In genomic region chr11:44610971-44611781, GRCm38 (mm10) we compare ENCODE assay signal across 8 mouse cellular contexts. TPM values are rescaled to one million over a fixed set of nuclear protein-coding genes. Genes with fewer than 3 reads are reported as not detected.
DNase-seq lines count a peak whose midpoint lies in the region; ATAC-seq and TF ChIP-seq lines count a peak whose summit lies in the region.

No protein-coding gene starts in this region.

- H3K9ac ChIP-seq in limb, embryonic 11.5 days (ENCODE audit: low read length) = peak overlapping the region; percentile 50
- H3K9ac ChIP-seq in midbrain, embryonic 14.5 days (replicated peaks; ENCODE audit: low read length) = peak overlapping the region; percentile 49

- peak; percentile 97 for TF ChIP-seq CTCF in kidney, adult 2 months (conservative IDR thresholded peaks at IDR 0.05; ENCODE audit: insufficient read depth, insufficient read length, low read depth, low read length)
- peak; percentile 97 for TF ChIP-seq CTCF in spleen, adult 2 months (IDR thresholded peaks at IDR 0.05; ENCODE audit: extremely low read depth, insufficient read depth, insufficient read length, insufficient replicate concordance)

- DNase-seq in adrenal gland, adult 2 months = peak; percentile 86
- peak; percentile 87 for DNase-seq in embryo, embryonic 11.5 days (ENCODE audit: low read depth, low spot score)
- peak; percentile 97 for DNase-seq in heart, adult 11 months
- DNase-seq in kidney, adult 2 months = peak; percentile 86
- peak; percentile 96 for DNase-seq in limb, embryonic 11.5 days (ENCODE audit: low spot score)
- DNase-seq in midbrain, embryonic 14.5 days = peak; percentile 98
- DNase-seq in spleen, adult 2 months (ENCODE audit: low read depth in 1 of 2, low spot score in 2 of 2) = peak; percentile 69 to 84

- H3K27me3 ChIP-seq in kidney, adult 2 months (replicated peaks; ENCODE audit: control insufficient read depth, insufficient read depth, low read length) = no peaks in the 10 kb centered on the region
- H3K27me3 ChIP-seq in limb, embryonic 11.5 days (ENCODE audit: control insufficient read depth, insufficient read depth, low read length) = peaks cover 10% of the 10 kb centered on the region
- peaks cover 35% of the 10 kb centered on the region for H3K27me3 ChIP-seq in midbrain, embryonic 14.5 days (ENCODE audit: control insufficient read depth, insufficient read depth, low read length)
- H3K27me3 ChIP-seq in spleen, adult 2 months (ENCODE audit: control insufficient read depth, insufficient read depth, low read length) = no peaks in the 10 kb centered on the region; the same call in 1 of the 2 replicates

- WGBS in kidney, adult 2 months = 3% methylated on average over 45 of the region's 45 CpGs
- WGBS in limb, embryonic 11.5 days = under 1% methylated on average over 45 of the region's 45 CpGs
- WGBS in midbrain, embryonic 14.5 days = under 1% methylated on average over 45 of the region's 45 CpGs
- 2% methylated on average over 45 of the region's 45 CpGs for WGBS in spleen, adult 2 months

- no peak overlapping the region for H3K27ac ChIP-seq in kidney, adult 2 months (ENCODE audit: insufficient read depth, low read depth, low read length)
- 0 out of 2 replicates have a peak overlapping the region, but pooled peaks have one; percentile 21 for H3K27ac ChIP-seq in limb, embryonic 11.5 days (replicated peaks; ENCODE audit: low read depth, low read length)
- peak overlapping the region; percentile 70 for H3K27ac ChIP-seq in midbrain, embryonic 14.5 days (replicated peaks; ENCODE audit: low read depth, low read length)
- H3K27ac ChIP-seq in spleen, adult 2 months (ENCODE audit: insufficient read depth, low read length) = peak overlapping the region; percentile 47

- peak; percentile 71; the same call in 1 of the 2 replicates for ATAC-seq in limb, embryonic 11.5 days (ENCODE audit: insufficient number of reproducible peaks, low FRiP score, low TSS enrichment, low read depth)
- peak; percentile 85 for ATAC-seq in midbrain, embryonic 14.5 days (ENCODE audit: low FRiP score, low TSS enrichment)
- no peak for ATAC-seq in activated CD4-positive, CD25-positive, alpha-beta regulatory T cell, adult 4 months

- peak overlapping the region; percentile 38 for H3K4me3 ChIP-seq in kidney, adult 2 months (ENCODE audit: insufficient read depth, low read depth, low read length)
- peak overlapping the region; percentile 33 for H3K4me3 ChIP-seq in limb, embryonic 11.5 days (ENCODE audit: low read depth, low read length)
- peak overlapping the region; percentile 42 for H3K4me3 ChIP-seq in midbrain, embryonic 14.5 days (replicated peaks; ENCODE audit: low read depth, low read length)
- H3K4me3 ChIP-seq in spleen, adult 2 months (ENCODE audit: extremely low read depth, insufficient read depth, insufficient read length) = peak overlapping the region; percentile 52

- peak overlapping the region; percentile 89 for H3K4me2 ChIP-seq in limb, embryonic 11.5 days (ENCODE audit: low read depth, severe bottlenecking)
- peak overlapping the region; percentile 97 for H3K4me2 ChIP-seq in midbrain, embryonic 14.5 days (ENCODE audit: low read length)

- H3K9me3 ChIP-seq in limb, embryonic 11.5 days (ENCODE audit: control insufficient read depth, low read length) = no peaks in the 10 kb centered on the region
- no peaks in the 10 kb centered on the region for H3K9me3 ChIP-seq in midbrain, embryonic 14.5 days (ENCODE audit: control insufficient read depth, low read length)

- no peaks in the 10 kb centered on the region for H3K4me1 ChIP-seq in kidney, adult 2 months (ENCODE audit: control insufficient read depth, insufficient read depth, low read length)
- peaks cover 21% of the 10 kb centered on the region for H3K4me1 ChIP-seq in limb, embryonic 11.5 days (ENCODE audit: control insufficient read depth, insufficient read depth, low read length)
- H3K4me1 ChIP-seq in midbrain, embryonic 14.5 days (ENCODE audit: control insufficient read depth, insufficient read depth, low read length) = peaks cover 18% of the 10 kb centered on the region
- H3K4me1 ChIP-seq in spleen, adult 2 months (ENCODE audit: control insufficient read depth, insufficient read depth, insufficient read length) = peaks cover 4% of the 10 kb centered on the region; the same call in 1 of the 2 replicates

- no peak for TF ChIP-seq POLR2A in kidney, adult 2 months (IDR thresholded peaks at IDR 0.05; ENCODE audit: low read depth, low read length)
- TF ChIP-seq POLR2A in spleen, adult 2 months (IDR thresholded peaks at IDR 0.05; ENCODE audit: low read depth, low read length) = no peak

- H3K36me3 ChIP-seq in kidney, adult 2 months (ENCODE audit: control insufficient read depth, insufficient read depth, low read length) = no peaks in the 10 kb centered on the region
- no peaks in the 10 kb centered on the region for H3K36me3 ChIP-seq in limb, embryonic 11.5 days (ENCODE audit: control insufficient read depth, insufficient read depth, low read length)
- no peaks in the 10 kb centered on the region for H3K36me3 ChIP-seq in midbrain, embryonic 14.5 days (ENCODE audit: control insufficient read depth, insufficient read depth, low read length)
- no peaks in the 10 kb centered on the region for H3K36me3 ChIP-seq in spleen, adult 2 months (ENCODE audit: control insufficient read depth, insufficient read depth, low read length)

RNA-seq across cellular contexts. Expression of gene Ebf1, which starts 5.9 kb away (rescaled TPM):
- 10 to 100 TPM; 25.3 to 37.0 TPM for total RNA-seq in adrenal gland, adult 2 months (2021)
- 13.8 and 16.9 TPM in 2 replicates for polyA plus RNA-seq in adrenal gland, adult 2 months (2012; rRNA removed)
- polyA plus RNA-seq in kidney, adult 2 months (2012; rRNA removed) = 11.9 and 12.2 TPM in 2 replicates
- 56.0 and 61.7 TPM in 2 replicates for polyA plus RNA-seq in limb, embryonic 11.5 days (2014; fragmentation: Nextera tagmentation; extraction: Ambion mirVana)
- polyA plus RNA-seq in midbrain, embryonic 14.5 days (2014; fragmentation: Nextera tagmentation; extraction: Ambion mirVana) = 98.3 and 112 TPM in 2 replicates
- polyA plus RNA-seq in spleen, adult 2 months (2012; rRNA removed) = 26.6 and 40.1 TPM in 2 replicates
- polyA plus RNA-seq in activated CD4-positive, CD25-positive, alpha-beta regulatory T cell, adult 4 months (2017; shearing (Covaris generic)) = 1 to 10 TPM in 1 of 2 experiments, under 1 TPM in 1; 0.48 to 4.5 TPM
